Mouse (Mus musculus): ENCODE data around the gene Zrsr1. TPM values are rescaled to one million over a fixed set of nuclear protein-coding genes. Genes with fewer than 3 reads are reported as not detected.

The Zrsr1 gene
- total RNA-seq, 2 experiments from 2014 or later, result 9.2 to 11.4 TPM

DNA sequence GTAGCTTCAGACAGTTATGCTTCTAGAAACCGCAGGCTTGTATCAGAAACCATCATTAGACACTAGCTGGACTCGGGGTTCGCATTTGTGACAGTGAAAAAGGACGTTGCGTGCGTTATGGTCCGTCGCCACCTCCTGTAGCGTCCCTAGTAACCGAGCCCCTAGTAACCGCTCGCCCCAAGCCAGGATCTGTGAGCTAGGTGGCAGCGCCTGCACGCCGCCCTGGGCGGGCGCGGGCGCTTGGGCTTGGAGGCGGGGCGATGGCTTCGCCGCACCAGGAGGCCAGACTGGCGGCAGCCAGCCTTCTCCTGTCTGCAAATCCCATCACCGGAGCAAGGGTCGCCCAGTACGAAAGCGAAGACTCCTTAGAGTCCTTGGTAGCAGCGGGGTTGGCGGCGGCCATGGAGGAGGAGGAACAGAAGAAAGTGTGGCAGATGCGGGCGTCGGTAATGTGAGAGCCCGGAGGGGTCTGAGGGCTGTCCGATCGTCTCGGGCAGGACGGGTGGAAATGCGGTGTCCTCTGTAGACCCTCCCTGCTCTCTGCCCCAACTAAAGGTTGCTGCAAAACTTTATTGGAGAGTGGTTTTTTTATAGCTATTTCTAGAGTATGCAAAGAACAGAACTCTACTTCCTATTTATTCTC is 36.5 kb downstream of the Zrsr1 start:
- DNase-seq (ENCODE audit: low spot score in 2 of 2), result peak; percentile 47 to 81

DNA sequence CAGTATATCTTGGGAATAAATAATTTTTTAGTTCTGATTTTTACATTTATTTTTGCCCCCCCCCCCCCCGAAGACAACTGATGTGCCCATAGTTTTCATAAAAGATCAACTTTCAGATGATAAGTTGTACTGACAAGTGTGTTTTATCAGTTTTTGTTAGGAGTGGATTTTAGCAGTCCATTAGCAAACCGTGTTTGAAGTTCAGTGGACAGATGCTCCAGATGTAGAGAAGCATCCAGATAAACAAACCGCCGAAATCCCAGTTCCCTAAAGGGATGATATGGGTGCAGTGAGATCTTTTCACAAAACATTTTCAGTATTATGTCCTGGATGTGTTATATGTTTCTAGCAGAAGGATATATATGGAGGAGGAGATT is 37.0 kb downstream of the Zrsr1 start:
- DNase-seq (ENCODE audit: low spot score in 2 of 2), result no peak

DNA sequence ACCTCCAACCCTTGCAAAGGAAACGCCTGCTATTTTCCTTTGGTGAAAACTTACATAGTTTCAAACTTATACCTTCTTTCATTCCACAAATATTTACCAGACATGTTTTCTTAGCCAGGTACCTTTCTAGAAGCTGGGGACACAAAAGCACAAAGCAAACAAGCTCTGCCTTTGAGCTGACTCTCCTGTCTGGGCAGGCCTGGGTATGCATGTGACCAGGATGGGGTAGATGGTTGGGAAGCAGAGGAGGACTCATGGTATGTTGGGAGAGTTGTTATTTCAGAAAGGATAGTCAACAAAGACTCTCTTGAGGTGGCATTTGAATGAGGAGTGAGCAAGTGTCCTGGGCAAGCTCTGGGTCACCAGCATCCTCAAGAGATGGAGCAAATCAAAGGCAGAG is 41.3 kb downstream of the Zrsr1 start:
- no peak for DNase-seq (ENCODE audit: low spot score in 2 of 2)

DNA sequence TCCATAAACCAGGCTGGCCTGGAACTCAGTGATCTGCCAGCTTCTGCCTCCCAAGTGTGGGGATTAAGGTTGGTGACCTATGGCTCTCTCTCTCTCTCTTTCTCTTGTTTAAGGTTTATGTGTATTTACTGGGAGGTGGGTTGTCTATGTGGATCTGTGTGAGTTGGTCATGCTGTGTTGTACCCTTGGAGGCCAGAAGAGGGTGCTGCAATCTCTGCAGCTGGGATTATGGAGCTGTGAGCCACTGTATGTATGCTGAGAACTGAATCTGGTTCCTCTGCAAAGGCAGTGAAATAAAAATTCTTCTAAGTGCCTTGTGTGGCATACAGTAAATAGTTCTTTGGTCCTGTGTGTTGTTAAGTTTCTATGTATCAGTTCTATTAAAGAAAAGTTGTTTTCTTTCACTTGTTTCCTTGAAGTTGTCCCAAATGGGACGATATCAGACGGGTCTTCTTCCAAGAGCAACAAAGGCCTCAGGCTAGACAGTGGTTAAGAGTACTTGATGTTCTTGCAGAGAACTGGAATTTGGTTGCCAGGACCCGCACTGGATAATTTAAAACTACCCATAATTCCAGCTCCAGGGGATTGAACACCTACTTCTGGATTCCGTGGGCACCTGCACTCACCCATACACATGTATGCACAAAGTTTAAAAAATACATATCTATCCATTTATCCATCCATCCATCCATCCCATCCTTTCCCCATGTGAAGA is 41.9 kb downstream of the Zrsr1 start:
- no peak for DNase-seq (ENCODE audit: low spot score in 2 of 2)

DNA sequence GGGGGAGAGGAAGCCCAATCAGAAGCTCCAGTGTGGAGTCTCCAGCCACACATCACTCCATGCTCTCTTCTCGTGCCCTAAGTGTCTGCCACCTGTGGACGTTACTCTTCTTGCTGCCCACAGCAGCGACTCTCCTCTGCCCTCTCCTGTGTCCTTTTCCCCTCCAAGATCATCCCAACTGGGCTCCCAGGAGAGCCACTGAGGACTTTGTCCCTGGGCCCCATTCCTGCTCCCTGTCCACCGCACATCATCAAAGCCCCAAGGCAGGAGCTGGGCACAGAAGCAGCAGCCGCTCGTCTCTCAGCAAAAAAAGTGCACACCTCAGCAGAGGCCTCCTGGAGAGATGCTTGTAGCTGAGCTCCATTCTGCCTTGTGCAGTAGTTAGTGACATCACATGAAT is 43.2 kb downstream of the Zrsr1 start:
- DNase-seq (ENCODE audit: low spot score in 2 of 2), result no peak

DNA sequence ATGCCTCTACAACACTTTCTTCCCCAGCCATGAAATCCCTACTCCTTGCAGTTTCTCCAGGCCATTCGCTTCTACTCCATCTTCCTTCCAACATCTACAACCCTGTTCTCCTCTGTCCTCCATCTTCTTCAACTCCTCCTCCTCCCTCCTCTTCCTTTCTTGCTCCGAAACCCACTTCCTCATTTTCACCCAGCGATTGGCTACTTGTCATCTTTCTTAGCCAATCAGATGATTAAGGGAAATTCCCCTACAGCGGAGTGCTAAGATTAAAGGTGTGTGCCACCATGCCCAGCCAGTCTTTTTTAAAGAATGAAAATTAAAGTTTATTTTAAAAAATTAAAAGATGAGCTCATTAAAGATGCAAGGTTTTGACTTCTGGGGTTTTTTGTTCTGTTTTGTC is 46.1 kb downstream of the Zrsr1 start:
- no peak for DNase-seq (ENCODE audit: low spot score in 2 of 2)

DNA sequence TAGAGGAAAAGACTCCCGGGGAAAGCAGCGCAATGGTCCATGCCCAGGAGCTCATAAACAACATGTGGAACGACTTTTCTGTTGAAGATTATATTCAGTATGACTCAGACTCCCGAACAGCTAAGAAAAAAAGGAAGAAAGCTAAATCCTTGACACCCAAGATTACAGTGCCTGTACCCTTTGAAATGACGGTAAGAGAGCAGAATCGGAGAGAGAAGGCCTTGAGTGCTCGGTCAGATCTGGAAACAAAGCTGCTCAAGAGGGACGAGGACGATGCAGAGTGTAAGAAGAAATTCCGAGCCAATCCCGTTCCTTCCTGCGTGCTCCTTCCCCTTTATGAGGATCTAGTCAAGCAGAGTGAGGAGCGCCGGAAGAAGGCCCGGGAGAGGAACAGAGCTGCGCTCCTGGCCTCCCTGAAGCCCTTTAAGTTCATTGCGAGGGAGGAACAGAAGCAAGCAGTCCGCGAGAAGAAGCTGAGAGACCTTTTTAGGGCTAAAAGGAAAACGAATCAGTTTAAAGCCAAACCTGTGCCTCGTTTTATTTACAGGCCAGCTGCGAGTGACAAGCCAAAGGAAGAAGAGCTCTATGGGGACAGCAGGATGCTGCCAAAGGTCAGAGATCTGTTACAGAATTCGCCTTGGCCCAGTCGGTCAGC is 48.4 kb downstream of the Zrsr1 start:
- no peak for DNase-seq (ENCODE audit: low spot score in 2 of 2)

DNA sequence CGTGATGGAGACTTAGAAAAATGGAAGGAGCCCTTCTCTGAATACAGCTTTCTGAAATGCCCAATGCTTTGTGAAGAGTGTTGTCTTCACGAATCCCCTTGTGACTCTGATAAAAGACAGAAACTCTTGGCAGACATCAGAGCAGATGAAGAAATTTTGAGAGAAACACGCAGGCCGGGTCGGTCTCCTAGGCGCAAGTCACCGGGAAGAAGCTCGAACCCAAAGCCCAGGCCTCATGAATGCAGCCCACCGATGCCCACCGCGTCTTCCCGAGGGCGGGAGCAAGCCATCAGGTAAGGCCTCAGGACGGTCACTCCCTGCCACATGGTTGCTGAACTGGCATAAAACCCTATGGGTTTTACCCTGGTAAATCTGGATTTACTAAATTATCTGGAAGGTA is 49.0 kb downstream of the Zrsr1 start:
- DNase-seq (ENCODE audit: low spot score in 2 of 2), result no peak

DNA sequence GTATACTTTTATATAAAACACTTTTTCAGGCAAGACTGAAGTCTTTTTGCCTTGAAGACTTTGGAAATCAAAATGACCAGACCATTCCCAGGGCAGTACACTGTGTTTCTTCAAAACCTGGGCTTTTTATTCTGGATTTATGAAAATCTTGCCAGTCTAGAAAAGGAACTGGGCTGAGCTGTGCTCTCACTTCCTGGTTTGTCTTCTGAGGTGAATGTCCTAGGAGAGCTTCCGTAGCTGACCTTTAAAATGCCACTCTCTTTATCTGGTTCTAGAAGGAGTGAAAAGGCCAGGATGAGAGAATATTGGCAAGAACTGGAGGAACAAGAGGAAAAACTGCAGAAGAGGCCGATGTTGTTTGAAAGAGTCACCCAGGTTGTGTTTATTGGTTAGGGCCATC is 51.4 kb downstream of the Zrsr1 start:
- no peak for DNase-seq (ENCODE audit: low spot score in 2 of 2)

DNA sequence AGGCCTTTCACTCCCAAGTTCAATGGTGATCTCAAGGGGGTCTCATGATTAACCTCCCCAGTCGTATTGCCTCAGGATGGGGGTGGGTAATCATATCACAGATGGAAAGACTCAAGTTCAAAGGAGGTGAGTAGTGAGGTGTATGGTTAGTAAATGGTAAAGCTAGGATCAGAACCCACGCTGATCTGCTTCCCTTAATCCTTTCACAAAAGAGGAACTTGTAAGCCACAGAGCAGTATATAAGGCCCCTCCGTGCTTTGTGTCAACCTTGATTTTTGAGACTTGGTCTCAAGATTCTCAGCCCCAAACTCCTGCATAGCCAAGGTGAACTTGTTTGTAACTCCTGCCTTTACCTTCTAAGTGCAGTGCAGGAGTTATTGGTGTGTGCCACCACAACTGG is 52.4 kb downstream of the Zrsr1 start:
- no peak for DNase-seq (ENCODE audit: low spot score in 2 of 2)

Other genes with a start within 250 kb of the Zrsr1 start
- gene B3gnt2, start 111.0 kb upstream of the Zrsr1 start, total RNA-seq (2021), result 1 to 10 TPM; 6.3 to 8.8 TPM
- gene Gm28048, start 10.1 kb downstream of the Zrsr1 start, total RNA-seq (2021), result 1 to 10 TPM; 5.5 to 6.5 TPM
- 100 to 1,000 TPM; 139 to 159 TPM for gene Commd1, start 10.4 kb downstream of the Zrsr1 start, total RNA-seq (2021)
- 100 to 1,000 TPM; 146 to 158 TPM for gene Cct4, start 18.5 kb downstream of the Zrsr1 start, total RNA-seq (2021)
- 1 to 10 TPM; 3.1 to 4.0 TPM for gene Fam161a, start 35.5 kb downstream of the Zrsr1 start, total RNA-seq (2021)